Mouse (Mus musculus): ENCODE data around the gene Atp5g3. TPM values are rescaled to one million over a fixed set of nuclear protein-coding genes. Genes with fewer than 3 reads are reported as not detected.

The Atp5g3 gene
- total RNA-seq (2014; rRNA removed) (230 and 273 TPM in 2 replicates), polyA plus RNA-seq (2015; fragmentation: Nextera tagmentation; extraction: Ambion mirVana) (1,303 and 1,321 TPM in 2 replicates)

GRCm38 (mm10) chr2:73911175-73911700 is at the start of gene Atp5g3:
Atp5g3 (minus strand) TSS chr2:73911326.
- peak within 1 kb of the TSS; percentile 100 for H3K9ac ChIP-seq (replicated peaks; ENCODE audit: low read length, poor library complexity, severe bottlenecking)
- DNase-seq (ENCODE audit: low spot score) (peak; percentile 95), ATAC-seq (ENCODE audit: low FRiP score) (peak; percentile 94)
- peak within 1 kb of the TSS; percentile 80 for H3K4me2 ChIP-seq (ENCODE audit: low read depth, low read length, poor library complexity, severe bottlenecking)
- TF ChIP-seq CTCF (IDR thresholded peaks at IDR 0.05) = no peak
- peak within 1 kb of the TSS; percentile 92 for H3K27ac ChIP-seq (ENCODE audit: low read depth, low read length)
- 0% methylated on average over 35 of the region's 38 CpGs for WGBS
- H3K36me3 ChIP-seq (ENCODE audit: insufficient read depth, low read length) = peaks cover 18% of the 10 kb centered on the region
- peak within 1 kb of the TSS; percentile 99 for H3K4me3 ChIP-seq (ENCODE audit: low read depth, low read length)
- no peaks in the 10 kb centered on the region for H3K4me1 ChIP-seq (ENCODE audit: insufficient read depth, low read length)
- H3K9me3 ChIP-seq (ENCODE audit: low read length) = no peaks in the 10 kb centered on the region
- no peaks in the 10 kb centered on the region for H3K27me3 ChIP-seq (ENCODE audit: insufficient read depth, low read length)

- Histone ChIP-seq H3K9ac (replicated peaks; ENCODE audit: low read length, poor library complexity, severe bottlenecking) (no peak overlapping the region), H3K27ac (ENCODE audit: low read depth, low read length) (no peak overlapping the region), H3K27me3 (ENCODE audit: insufficient read depth, low read length) (no peaks in the 10 kb centered on the region; the same call in 1 of the 2 replicates), H3K4me1 (ENCODE audit: insufficient read depth, low read length) (no peaks in the 10 kb centered on the region), H3K9me3 (ENCODE audit: low read length) (no peaks in the 10 kb centered on the region), H3K36me3 (ENCODE audit: insufficient read depth, low read length) (no peaks in the 10 kb centered on the region), H3K4me3 (ENCODE audit: low read depth, low read length) (no peak overlapping the region), H3K4me2 (ENCODE audit: low read depth, low read length, poor library complexity, severe bottlenecking) (no peak overlapping the region)
- DNase-seq (ENCODE audit: low spot score) (no peak), ATAC-seq (ENCODE audit: low FRiP score) (no peak)
- WGBS = 71% methylated on average over 6 of the region's 6 CpGs
- TF ChIP-seq CTCF (IDR thresholded peaks at IDR 0.05) = no peak
Measured at GRCm38 (mm10) chr2:73958342-73958741, 47.2 kb upstream of the Atp5g3 start.

- Histone ChIP-seq H3K36me3 (ENCODE audit: insufficient read depth, low read length) (no peaks in the 10 kb centered on the region), H3K9ac (replicated peaks; ENCODE audit: low read length, poor library complexity, severe bottlenecking) (no peak overlapping the region), H3K4me3 (ENCODE audit: low read depth, low read length) (no peak overlapping the region), H3K4me2 (ENCODE audit: low read depth, low read length, poor library complexity, severe bottlenecking) (no peak overlapping the region), H3K9me3 (ENCODE audit: low read length) (no peaks in the 10 kb centered on the region), H3K27me3 (ENCODE audit: insufficient read depth, low read length) (no peaks in the 10 kb centered on the region; the same call in 1 of the 2 replicates), H3K4me1 (ENCODE audit: insufficient read depth, low read length) (no peaks in the 10 kb centered on the region), H3K27ac (ENCODE audit: low read depth, low read length) (no peak overlapping the region)
- 90% methylated on average over 1 of the region's 1 CpGs for WGBS
- TF ChIP-seq CTCF (IDR thresholded peaks at IDR 0.05) = no peak
- DNase-seq (ENCODE audit: low spot score) (no peak), ATAC-seq (ENCODE audit: low FRiP score) (no peak)
Measured at GRCm38 (mm10) chr2:73953612-73954011, 42.5 kb upstream of the Atp5g3 start.

- Histone ChIP-seq H3K9ac (replicated peaks; ENCODE audit: low read length, poor library complexity, severe bottlenecking) (no peak overlapping the region), H3K27me3 (ENCODE audit: insufficient read depth, low read length) (no peaks in the 10 kb centered on the region; the same call in 1 of the 2 replicates), H3K4me3 (ENCODE audit: low read depth, low read length) (no peak overlapping the region), H3K9me3 (ENCODE audit: low read length) (no peaks in the 10 kb centered on the region), H3K27ac (ENCODE audit: low read depth, low read length) (no peak overlapping the region), H3K4me1 (ENCODE audit: insufficient read depth, low read length) (no peaks in the 10 kb centered on the region), H3K36me3 (ENCODE audit: insufficient read depth, low read length) (no peaks in the 10 kb centered on the region), H3K4me2 (ENCODE audit: low read depth, low read length, poor library complexity, severe bottlenecking) (no peak overlapping the region)
- WGBS = 50% methylated on average over 8 of the region's 8 CpGs
- ATAC-seq (ENCODE audit: low FRiP score) = no peak
- DNase-seq (ENCODE audit: low spot score) = no peak
- TF ChIP-seq CTCF (IDR thresholded peaks at IDR 0.05) = no peak
Measured at GRCm38 (mm10) chr2:73952597-73953219, 41.6 kb upstream of the Atp5g3 start.

GRCm38 (mm10) chr2:73947360-73947759 is 36.2 kb upstream of the Atp5g3 start:
- WGBS = 89% methylated on average over 2 of the region's 2 CpGs
- DNase-seq (ENCODE audit: low spot score) = no peak

GRCm38 (mm10) chr2:73943735-73944134 is 32.6 kb upstream of the Atp5g3 start:
- H3K4me3 ChIP-seq (ENCODE audit: low read depth, low read length) = no peak overlapping the region
- WGBS = 93% methylated on average over 8 of the region's 8 CpGs

More at GRCm38 (mm10) chr2:73947360-73947759, 36.2 kb upstream of the Atp5g3 start:
- H3K4me3 ChIP-seq (ENCODE audit: low read depth, low read length) = no peak overlapping the region
- H3K36me3 ChIP-seq (ENCODE audit: insufficient read depth, low read length) = no peaks in the 10 kb centered on the region
- no peaks in the 10 kb centered on the region for H3K9me3 ChIP-seq (ENCODE audit: low read length)
- H3K27me3 ChIP-seq (ENCODE audit: insufficient read depth, low read length) = no peaks in the 10 kb centered on the region
- H3K4me1 ChIP-seq (ENCODE audit: insufficient read depth, low read length) = no peaks in the 10 kb centered on the region
- no peak overlapping the region for H3K27ac ChIP-seq (ENCODE audit: low read depth, low read length)
- TF ChIP-seq CTCF (IDR thresholded peaks at IDR 0.05) = no peak
- no peak overlapping the region for H3K9ac ChIP-seq (replicated peaks; ENCODE audit: low read length, poor library complexity, severe bottlenecking)
- ATAC-seq (ENCODE audit: low FRiP score) = no peak
- no peak overlapping the region for H3K4me2 ChIP-seq (ENCODE audit: low read depth, low read length, poor library complexity, severe bottlenecking)

More at GRCm38 (mm10) chr2:73943735-73944134, 32.6 kb upstream of the Atp5g3 start:
- no peak for TF ChIP-seq CTCF (IDR thresholded peaks at IDR 0.05)
- H3K4me2 ChIP-seq (ENCODE audit: low read depth, low read length, poor library complexity, severe bottlenecking) = no peak overlapping the region
- H3K4me1 ChIP-seq (ENCODE audit: insufficient read depth, low read length) = no peaks in the 10 kb centered on the region
- no peaks in the 10 kb centered on the region for H3K36me3 ChIP-seq (ENCODE audit: insufficient read depth, low read length)
- H3K27ac ChIP-seq (ENCODE audit: low read depth, low read length) = no peak overlapping the region
- DNase-seq (ENCODE audit: low spot score) (no peak), ATAC-seq (ENCODE audit: low FRiP score) (no peak)
- no peaks in the 10 kb centered on the region for H3K9me3 ChIP-seq (ENCODE audit: low read length)
- H3K9ac ChIP-seq (replicated peaks; ENCODE audit: low read length, poor library complexity, severe bottlenecking) = no peak overlapping the region
- H3K27me3 ChIP-seq (ENCODE audit: insufficient read depth, low read length) = no peaks in the 10 kb centered on the region

All from midbrain, postnatal 0 days (tissue).